Mouse (Mus musculus) brain, embryonic 14.5 days (tissue): ENCODE data around the gene Drap1. TPM values are rescaled to one million over a fixed set of nuclear protein-coding genes. Genes with fewer than 3 reads are reported as not detected.

Experiments used
- DNase-seq: peaks from one replicate; pipeline ENCODE4 v3.0.0-alpha.2; 2011; ENCODE audit warnings: low read depth
- CTCF ChIP-seq: fragments of 200-500 bp; IDR thresholded peaks from 2 replicates; pipeline ENCODE4 v1.5.1; 2012; ENCODE audit warnings: inconsistent platforms, mild to moderate bottlenecking, moderate library complexity, borderline replicate concordance; ENCODE audit not compliant: insufficient read depth, insufficient read length; ENCODE audit errors: extremely low read depth
- POLR2A ChIP-seq: fragments of 200-500 bp; IDR thresholded peaks from 2 replicates; pipeline ENCODE4 v1.6.1; 2012; ENCODE audit warnings: mild to moderate bottlenecking, inconsistent platforms, borderline replicate concordance; ENCODE audit not compliant: poor library complexity, insufficient read depth, insufficient read length, severe bottlenecking; ENCODE audit errors: extremely low read depth
- polyA plus RNA-seq: library from polyadenylated mRNA; depleted of rRNA; stranded (reverse); fragments of >200 nt; gene quantifications from 2 replicates; pipeline ENCODE4 v1.2.3, GENCODE M21; 2012

Drap1 gene
- polyA plus RNA-seq, 1 experiment: 257 TPM

GRCm38 (mm10) chr19:5459019-5459418 lies 34.2 kb upstream of the Drap1 start:
- no peak for DNase-seq
- no peak for TF ChIP-seq POLR2A
- no peak for TF ChIP-seq CTCF

- DNase-seq: no peak
- TF ChIP-seq CTCF (no peak), POLR2A (no peak)
Measured at GRCm38 (mm10) chr19:5457746-5458442, 33.1 kb upstream of the Drap1 start, which contains the start of gene Ccdc85b. Gene Ccdc85b (minus strand): TSS chr19:5457894.

- TF ChIP-seq POLR2A (peak; percentile 77; the same call in 1 of the 2 replicates), CTCF (peak; percentile 25; the same call in 1 of the 2 replicates)
- DNase-seq: peak; percentile 98
Measured at GRCm38 (mm10) chr19:5456922-5457745, 32.4 kb upstream of the Drap1 start.

DNA sequence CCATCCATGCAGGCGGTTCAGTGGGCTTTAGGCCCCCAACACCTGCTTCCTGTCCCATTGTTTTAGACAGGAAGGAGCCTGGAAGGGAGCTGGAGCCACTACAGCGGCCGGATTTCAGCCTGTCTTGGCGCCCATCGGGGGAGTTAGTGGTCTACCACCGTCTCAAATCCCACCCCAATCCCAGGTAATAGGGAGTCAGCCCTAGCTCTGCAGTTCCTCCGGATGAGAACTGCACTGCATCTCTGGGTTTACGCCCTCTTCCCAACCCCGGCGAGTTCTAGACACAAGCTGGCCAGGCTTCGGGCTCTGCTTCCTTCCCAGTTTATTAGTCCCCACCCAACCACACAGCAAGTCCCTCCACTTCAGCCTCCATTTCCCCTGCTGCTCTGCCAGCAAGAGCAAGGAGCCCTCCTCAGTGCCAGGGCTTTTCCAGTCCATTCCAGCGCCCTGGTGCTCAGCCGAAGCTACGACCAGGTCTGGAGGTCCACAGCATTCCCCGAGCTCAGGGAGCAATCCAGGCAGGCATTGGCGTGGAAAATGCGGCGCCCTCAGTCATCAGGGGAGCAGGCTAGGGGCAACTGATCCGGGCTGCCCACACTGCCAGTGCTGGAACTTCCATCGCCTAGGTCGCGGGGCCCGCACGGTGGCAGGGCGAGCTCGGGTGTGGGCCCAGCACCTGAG lies 31.6 kb upstream of the Drap1 start:
- DNase-seq: peak; percentile 16
- TF ChIP-seq POLR2A: no peak
- no peak for TF ChIP-seq CTCF

- no peak for TF ChIP-seq POLR2A
- no peak for TF ChIP-seq CTCF
- DNase-seq: peak; percentile 19
Measured at GRCm38 (mm10) chr19:5455568-5455967, 30.8 kb upstream of the Drap1 start.

DNA sequence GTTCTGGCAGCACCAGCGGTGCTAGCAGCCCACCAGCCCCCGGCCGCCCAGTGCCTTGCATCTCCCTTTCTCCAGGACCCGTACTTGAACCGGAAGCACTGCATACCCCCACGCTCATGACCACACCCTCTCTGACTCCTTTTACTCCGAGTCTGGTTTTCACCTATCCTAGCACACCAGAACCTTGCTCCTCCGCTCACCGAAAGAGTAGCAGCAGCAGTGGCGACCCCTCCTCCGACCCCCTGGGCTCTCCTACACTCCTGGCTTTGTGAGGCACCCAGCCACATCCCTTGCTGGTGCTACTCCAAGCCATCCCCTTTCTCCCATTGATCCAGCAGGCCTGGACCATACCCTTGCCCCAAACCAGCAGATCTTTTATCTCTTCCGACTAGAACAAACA lies 30.3 kb upstream of the Drap1 start:
- no peak for DNase-seq
- no peak for TF ChIP-seq CTCF
- TF ChIP-seq POLR2A: no peak

GRCm38 (mm10) chr19:5451766-5452165 lies 27.0 kb upstream of the Drap1 start:
- TF ChIP-seq POLR2A (no peak), CTCF (no peak)

GRCm38 (mm10) chr19:5449673-5450072 lies 24.9 kb upstream of the Drap1 start:
- TF ChIP-seq POLR2A: no peak
- no peak for TF ChIP-seq CTCF

More at GRCm38 (mm10) chr19:5451766-5452165, 27.0 kb upstream of the Drap1 start:
- DNase-seq: no peak

GRCm38 (mm10) chr19:5448354-5449150 lies 23.8 kb upstream of the Drap1 start:
- TF ChIP-seq CTCF: no peak
- no peak for TF ChIP-seq POLR2A
- DNase-seq: no peak

More at GRCm38 (mm10) chr19:5449673-5450072, 24.9 kb upstream of the Drap1 start:
- no peak for DNase-seq

- DNase-seq: peak; percentile 78
- TF ChIP-seq POLR2A (no peak), CTCF (no peak)
Measured at GRCm38 (mm10) chr19:5447515-5448353, 23.0 kb upstream of the Drap1 start, which contains the start of gene Fosl1. Gene Fosl1 (plus strand): TSS chr19:5447547.

GRCm38 (mm10) chr19:5445747-5446146 lies 21.0 kb upstream of the Drap1 start:
- TF ChIP-seq POLR2A (no peak), CTCF (no peak)
- no peak for DNase-seq
